In the genomic region with DNA sequence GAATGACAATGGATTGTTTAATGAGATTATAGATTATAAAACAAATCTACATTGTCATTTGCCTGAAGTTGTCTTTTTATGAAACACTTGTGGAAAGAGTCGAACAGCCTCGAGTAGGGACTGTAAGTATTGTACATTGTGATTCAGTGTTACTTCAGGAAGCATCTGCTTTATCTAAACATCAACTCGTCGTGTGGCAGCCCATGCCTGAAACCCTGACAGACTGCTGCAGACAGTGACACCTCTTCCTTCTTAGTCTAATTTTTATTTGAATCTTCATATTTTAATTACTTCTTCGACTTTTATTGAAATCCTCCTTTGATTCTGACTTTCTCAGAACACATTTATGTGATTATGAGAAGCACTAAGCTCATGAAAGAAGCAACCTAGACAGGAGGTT, we compare ENCODE assay signal across 27 mouse cellular contexts. TPM values are rescaled to one million over a fixed set of nuclear protein-coding genes. Genes with fewer than 3 reads are reported as not detected.
A peak's percentile ranks its signal among the peaks of the same experiment; 100 is the strongest.
DNase-seq lines count a peak whose midpoint lies in the region; ATAC-seq and TF ChIP-seq lines count a peak whose summit lies in the region.
"Had no signal": no experiment of that assay in that cellular context is flagged by ENCODE, and none has a peak within 500 bp of the region (broad histone marks: within the 10 kb centered on the region; RNA-seq: fewer than 3 reads in every experiment).

No protein-coding gene starts in this region.

- no peak for TF ChIP-seq POLR2A in MEL (IDR thresholded peaks at IDR 0.05; ENCODE audit: control insufficient read depth in 1 of 2, insufficient read depth in 1 of 2, low read depth in 1 of 2, low read length in 2 of 2, poor library complexity in 1 of 2)

- peaks cover 0 to 52% of the 10 kb centered on the region in 2 experiments; a peak in 3 of 4 replicates for H3K36me3 ChIP-seq in MEL (ENCODE audit: control insufficient read depth in 1 of 2, insufficient read depth in 2 of 2, low read length in 2 of 2)

- peak; percentile 53; the same call in 1 of the 2 replicates for ATAC-seq in common myeloid progenitor, adult 5-6 weeks (replicated peaks; ENCODE audit: low read depth, poor library complexity, severe bottlenecking)
- 0 out of 2 replicates have a peak, but pooled peaks have one; percentile 21 for ATAC-seq in megakaryocyte progenitor cell, adult 5-6 weeks (replicated peaks; ENCODE audit: poor library complexity)
- ATAC-seq: activated CD4-positive, CD25-positive, alpha-beta regulatory T cell, adult 4 months; CD4-positive, CD25-positive, alpha-beta regulatory T cell, adult 4 months; forebrain, embryonic 14.5 days; forebrain, embryonic 16.5 days had no signal

- no peaks in the 10 kb centered on the region for H3K27me3 ChIP-seq in MEL (ENCODE audit: control insufficient read depth in 1 of 2, insufficient read depth in 2 of 2, low read length in 2 of 2)
- H3K27me3 ChIP-seq: CH12.LX; embryonic facial prominence, embryonic 12.5 days; forebrain, embryonic 12.5 days; Patski had no signal

- TF ChIP-seq EP300 in MEL (IDR thresholded peaks at IDR 0.05; ENCODE audit: low read depth in 1 of 2, low read length in 2 of 2), result no peak; a peak in 1 of 4 replicates

- no peak overlapping the region for H3K9ac ChIP-seq in MEL (ENCODE audit: control insufficient read depth, low read depth, low read length, poor library complexity, severe bottlenecking)
- H3K9ac ChIP-seq: embryonic facial prominence, embryonic 12.5 days; forebrain, embryonic 12.5 days had no signal

- peak; percentile 41 for DNase-seq in 416B (ENCODE audit: low read depth)
- peak; percentile 60 for DNase-seq in MEL (ENCODE audit: low read depth, low spot score)
- DNase-seq in frontal cortex, postnatal 10 days (ENCODE audit: low spot score in 2 of 2), result no peak
- DNase-seq in retina, postnatal 1 day, result no peak
- DNase-seq in cerebellum, adult 11-12 months, result no peak
- DNase-seq: adrenal gland, adult 8-10 months; adrenal gland, postnatal 14 days; B cell, adult 2 months; cerebellum, adult 18-20 months; cerebellum, adult 8-10 months; cerebellum, adult 9-11 months; cerebellum, postnatal 14 days; cerebellum, postnatal 36 days had no signal

- peak overlapping the region; percentile 31 for H3K27ac ChIP-seq in MEL (ENCODE audit: control insufficient read depth, low read depth, low read length)
- H3K27ac ChIP-seq: embryonic facial prominence, embryonic 10.5 days; embryonic facial prominence, embryonic 12.5 days; forebrain, embryonic 10.5 days; forebrain, embryonic 12.5 days had no signal

- no peak for TF ChIP-seq CTCF in MEL (IDR thresholded peaks at IDR 0.05 in 2 of 3, conservative IDR thresholded peaks at IDR 0.05 in 1 of 3; ENCODE audit: control insufficient read depth in 1 of 3, insufficient read depth in 1 of 3, low read depth in 2 of 3, low read length in 3 of 3, poor library complexity in 1 of 3, severe bottlenecking in 1 of 3)

- TF ChIP-seq RAD21 in MEL (IDR thresholded peaks at IDR 0.05; ENCODE audit: low read depth, low read length), result no peak

- no peaks in the 10 kb centered on the region for H3K9me3 ChIP-seq in MEL (replicated peaks; ENCODE audit: insufficient read depth, low read length)
- H3K9me3 ChIP-seq: embryonic facial prominence, embryonic 12.5 days; forebrain, embryonic 12.5 days; G1E had no signal

- H3K4me1 ChIP-seq in MEL (ENCODE audit: control insufficient read depth in 1 of 2, insufficient read depth in 2 of 2, low read length in 2 of 2), result peaks cover 32 to 41% of the 10 kb centered on the region in 2 experiments

- H3K4me3 ChIP-seq in MEL (ENCODE audit: control insufficient read depth in 1 of 2, insufficient read depth in 1 of 2, low read depth in 2 of 2, low read length in 2 of 2), result no peak overlapping the region
- H3K4me3 ChIP-seq: embryonic facial prominence, embryonic 10.5 days; embryonic facial prominence, embryonic 12.5 days; erythroblast, embryonic 14.5 days; forebrain, embryonic 10.5 days; forebrain, embryonic 12.5 days had no signal

- H3K79me2 ChIP-seq in MEL (ENCODE audit: control insufficient read depth, insufficient read depth, low read length, poor library complexity), result peaks cover 30% of the 10 kb centered on the region

TF ChIP-seq in MEL, 35 proteins besides CTCF, POLR2A, EP300 and RAD21:
- no peak for TF ChIP-seq HCFC1 (IDR thresholded peaks at IDR 0.05; ENCODE audit: low read depth, low read length)
- peak; percentile 0; the same call in 1 of the 2 replicates for TF ChIP-seq SIN3A (IDR thresholded peaks at IDR 0.05; ENCODE audit: low read length)
- peak; percentile 29; the same call in 1 of the 2 replicates for TF ChIP-seq GATA1 (IDR thresholded peaks at IDR 0.05; ENCODE audit: low read depth, low read length)
TF ChIP-seq in MEL: peak in this region for 2.

RNA-seq across cellular contexts. Expression of a gene that starts 7.4 kb away (rescaled TPM):
- total RNA-seq in MEL (2012; rRNA removed), result 12.9 and 13.2 TPM in 2 replicates
- 10 to 100 TPM in 1 of 2 experiments, not detected in 1; 30.2 TPM for polyA plus RNA-seq in MEL (2012; ENCODE audit: insufficient read depth in 1 of 2, insufficient read length in 2 of 2, low read depth in 1 of 2, low replicate concordance in 2 of 2, missing spikeins in 1 of 2)
- total RNA-seq in common myeloid progenitor, adult 5-6 weeks (2017), result 45.7 and 51.3 TPM in 2 replicates
- 38.8 and 44.3 TPM in 2 replicates for total RNA-seq in megakaryocyte progenitor cell, adult 5-6 weeks (2015)
- total RNA-seq in megakaryocyte progenitor cell, adult 5-6 weeks (2017), result 38.9 and 49.8 TPM in 2 replicates

Comparison
In these comparisons a context has a peak if more than half of its experiments do, and no peak if none do; other contexts are left out.
1. DNase-seq: peak in 416B (single experiment) and MEL (single experiment); none in frontal cortex, postnatal 10 days (0 of 2), retina, postnatal 1 day (single experiment) and cerebellum, adult 11-12 months (single experiment).